Mouse (Mus musculus) adipocyte (in vitro differentiated cells): ENCODE measurements around the gene Mob3c.

Experiments used
- DNase-seq: peaks from one replicate; pipeline ENCODE4 v3.0.0-alpha.2; 2016; ENCODE audit warnings: low spot score

The Mob3c gene

GRCm38 (mm10) chr4:115881183-115881582, 53.3 kb downstream of the Mob3c start:
- no peak for DNase-seq

- no peak for DNase-seq
Measured at GRCm38 (mm10) chr4:115882195-115882594, 54.3 kb downstream of the Mob3c start.

GRCm38 (mm10) chr4:115884022-115884421, 56.1 kb downstream of the Mob3c start, which contains the start of gene Kncn:
Gene Kncn, plus strand, starts transcription at chr4:115884400.
- no peak for DNase-seq
